ENCODE assay signal across 19 mouse cellular contexts in the genomic region with DNA sequence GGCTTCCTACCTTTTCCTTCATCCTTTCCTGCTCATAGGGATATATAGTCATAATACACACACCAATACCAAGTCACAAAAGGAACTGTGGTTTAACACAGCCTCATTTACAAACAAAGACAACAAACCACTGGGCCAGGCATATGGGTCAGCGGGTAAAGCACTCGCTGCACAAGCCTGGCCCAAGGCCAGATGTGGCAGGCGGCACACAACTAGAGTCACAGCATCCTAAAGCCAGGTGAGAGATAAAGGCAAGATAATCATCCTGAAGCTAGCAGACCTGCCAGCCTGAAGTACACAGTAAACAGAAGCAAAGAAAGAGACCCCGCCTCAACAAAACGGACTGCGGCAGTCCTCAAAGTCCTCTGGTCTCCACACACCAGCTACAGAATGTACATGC. TPM values are rescaled to one million over a fixed set of nuclear protein-coding genes. Genes with fewer than 3 reads are reported as not detected.
DNase-seq lines count a peak whose midpoint lies in the region; ATAC-seq and TF ChIP-seq lines count a peak whose summit lies in the region.
"Had no signal": no experiment of that assay in that cellular context is flagged by ENCODE, and none has a peak within 500 bp of the region (broad histone marks: within the 10 kb centered on the region; RNA-seq: fewer than 3 reads in every experiment).

No protein-coding gene starts in this region.

- DNase-seq in cerebellum, adult 2 months: peak; percentile 47 to 58
- DNase-seq in cerebellum, postnatal 4 days (ENCODE audit: low spot score in 2 of 2): no peak
- DNase-seq in limb, embryonic 10.5 days (ENCODE audit: low spot score): no peak
- no peak for DNase-seq in urinary bladder, adult 18-20 months (ENCODE audit: low spot score in 2 of 2)
- no peak for DNase-seq in kidney, postnatal 4 days
- DNase-seq: adrenal gland, postnatal 14 days; gastrocnemius, postnatal 14 days; kidney, adult 11 months; kidney, postnatal 14 days; right cerebral cortex, postnatal 4 days; thymus, postnatal 4 days had no signal

- no peak for TF ChIP-seq CTCF in cerebellum, adult 2 months (IDR thresholded peaks at IDR 0.05; ENCODE audit: borderline replicate concordance, insufficient read depth, low read depth, low read length)
- TF ChIP-seq CTCF in E14TG2a.4 (conservative IDR thresholded peaks at IDR 0.05; ENCODE audit: low read length): no peak

- H3K36me3 ChIP-seq in limb, embryonic 13.5 days: no peaks in the 10 kb centered on the region
- H3K36me3 ChIP-seq in limb, embryonic 10.5 days: peaks cover 8% of the 10 kb centered on the region; the same call in 1 of the 2 replicates
- peaks cover 33% of the 10 kb centered on the region for H3K36me3 ChIP-seq in E14TG2a.4 (ENCODE audit: insufficient read depth, low read length)
- H3K36me3 ChIP-seq in embryonic facial prominence, embryonic 15.5 days: no peaks in the 10 kb centered on the region
- H3K36me3 ChIP-seq: hindbrain, embryonic 15.5 days had no signal

- no peak for TF ChIP-seq POLR2A in cerebellum, adult 2 months (IDR thresholded peaks at IDR 0.05; ENCODE audit: borderline replicate concordance, insufficient read depth, low read length)

- H3K4me3 ChIP-seq in cerebellum, adult 2 months (replicated peaks; ENCODE audit: insufficient read depth, low read depth, low read length): no peak overlapping the region
- H3K4me3 ChIP-seq in limb, embryonic 13.5 days: no peak overlapping the region
- no peak overlapping the region for H3K4me3 ChIP-seq in limb, embryonic 10.5 days
- H3K4me3 ChIP-seq in E14TG2a.4 (replicated peaks; ENCODE audit: low read length): 0 out of 2 replicates have a peak overlapping the region, but pooled peaks have one; percentile 8
- H3K4me3 ChIP-seq in embryonic facial prominence, embryonic 15.5 days (replicated peaks): no peak overlapping the region
- H3K4me3 ChIP-seq: forebrain, embryonic 13.5 days; hindbrain, embryonic 15.5 days; left cerebral cortex, adult 2 months; neural tube, embryonic 12.5 days had no signal

- no peak for ATAC-seq in limb, embryonic 13.5 days (ENCODE audit: low FRiP score, low read depth)
- ATAC-seq in embryonic facial prominence, embryonic 15.5 days (ENCODE audit: insufficient number of reproducible peaks, low FRiP score, low TSS enrichment, low read depth): no peak
- ATAC-seq: forebrain, embryonic 13.5 days had no signal

- no peak overlapping the region for H3K9ac ChIP-seq in limb, embryonic 13.5 days
- H3K9ac ChIP-seq in embryonic facial prominence, embryonic 15.5 days: no peak overlapping the region
- H3K9ac ChIP-seq: forebrain, embryonic 13.5 days; hindbrain, embryonic 15.5 days; neural tube, embryonic 12.5 days had no signal

- 44% methylated on average over 6 of the region's 6 CpGs for WGBS in cerebellum, adult 2 months
- 79% methylated on average over 6 of the region's 6 CpGs for WGBS in limb, embryonic 13.5 days
- WGBS in limb, embryonic 10.5 days: 95% methylated on average over 6 of the region's 6 CpGs
- WGBS in embryonic facial prominence, embryonic 15.5 days: 72% methylated on average over 6 of the region's 6 CpGs

- H3K9me3 ChIP-seq in limb, embryonic 13.5 days: no peaks in the 10 kb centered on the region
- no peaks in the 10 kb centered on the region for H3K9me3 ChIP-seq in limb, embryonic 10.5 days (replicated peaks)
- peaks cover 3% of the 10 kb centered on the region; the same call in 1 of the 2 replicates for H3K9me3 ChIP-seq in E14TG2a.4 (ENCODE audit: low read length)
- no peaks in the 10 kb centered on the region for H3K9me3 ChIP-seq in embryonic facial prominence, embryonic 15.5 days (replicated peaks)
- H3K9me3 ChIP-seq: forebrain, embryonic 13.5 days; hindbrain, embryonic 15.5 days; neural tube, embryonic 12.5 days had no signal

- peak overlapping the region; percentile 20 for H3K27ac ChIP-seq in cerebellum, adult 2 months (ENCODE audit: insufficient read depth, low read length)
- 0 out of 2 replicates have a peak overlapping the region, but pooled peaks have one; percentile 3 for H3K27ac ChIP-seq in limb, embryonic 13.5 days
- H3K27ac ChIP-seq in limb, embryonic 10.5 days: no peak overlapping the region
- peak overlapping the region; percentile 61 for H3K27ac ChIP-seq in embryonic facial prominence, embryonic 15.5 days (replicated peaks)
- H3K27ac ChIP-seq: forebrain, embryonic 13.5 days; left cerebral cortex, adult 2 months; neural tube, embryonic 12.5 days had no signal

- H3K4me2 ChIP-seq in limb, embryonic 13.5 days (replicated peaks): no peak overlapping the region
- no peak overlapping the region for H3K4me2 ChIP-seq in embryonic facial prominence, embryonic 15.5 days (replicated peaks)
- H3K4me2 ChIP-seq: forebrain, embryonic 13.5 days; hindbrain, embryonic 15.5 days; neural tube, embryonic 12.5 days had no signal

- H3K27me3 ChIP-seq in cerebellum, adult 2 months (ENCODE audit: control insufficient read depth, insufficient read depth, low read length): no peaks in the 10 kb centered on the region
- H3K27me3 ChIP-seq in limb, embryonic 13.5 days: no peaks in the 10 kb centered on the region
- no peaks in the 10 kb centered on the region for H3K27me3 ChIP-seq in limb, embryonic 10.5 days (ENCODE audit: low read depth, poor library complexity, severe bottlenecking)
- no peaks in the 10 kb centered on the region for H3K27me3 ChIP-seq in E14TG2a.4 (ENCODE audit: insufficient read depth, low read length)
- H3K27me3 ChIP-seq in embryonic facial prominence, embryonic 15.5 days: no peaks in the 10 kb centered on the region
- H3K27me3 ChIP-seq: CH12.LX; forebrain, embryonic 13.5 days; hindbrain, embryonic 15.5 days; neural tube, embryonic 12.5 days had no signal

- H3K4me1 ChIP-seq in cerebellum, adult 2 months (ENCODE audit: control insufficient read depth, insufficient read depth, low read length): peaks cover 9% of the 10 kb centered on the region
- H3K4me1 ChIP-seq in limb, embryonic 13.5 days: peaks cover 15% of the 10 kb centered on the region
- no peaks in the 10 kb centered on the region for H3K4me1 ChIP-seq in limb, embryonic 10.5 days
- H3K4me1 ChIP-seq in E14TG2a.4 (replicated peaks; ENCODE audit: low read depth, low read length): peaks cover 75% of the 10 kb centered on the region
- H3K4me1 ChIP-seq in embryonic facial prominence, embryonic 15.5 days: peaks cover 14% of the 10 kb centered on the region
- H3K4me1 ChIP-seq: neural tube, embryonic 12.5 days had no signal

RNA-seq across cellular contexts. Expression of gene Macf1, which starts 40.6 kb away (rescaled TPM):
- polyA plus RNA-seq in cerebellum, adult 2 months (2012; rRNA removed): 193 and 201 TPM in 2 replicates
- 47.5 and 48.0 TPM in 2 replicates for polyA plus RNA-seq in limb, embryonic 13.5 days (2015; fragmentation: Nextera tagmentation; extraction: Ambion mirVana)
- 45.2 and 55.5 TPM in 2 replicates for polyA plus RNA-seq in limb, embryonic 10.5 days (2016; fragmentation: Nextera tagmentation; extraction: Ambion mirVana)
- polyA plus RNA-seq in embryonic facial prominence, embryonic 15.5 days (2015; fragmentation: Nextera tagmentation; extraction: Ambion mirVana): 42.5 and 47.1 TPM in 2 replicates

Comparison
In these comparisons a context has a peak if more than half of its experiments do, and no peak if none do; other contexts are left out.
1. DNase-seq: peak in cerebellum, adult 2 months (2 of 2); none in cerebellum, postnatal 4 days (0 of 2), limb, embryonic 10.5 days (single experiment), urinary bladder, adult 18-20 months (0 of 2) and kidney, postnatal 4 days (0 of 2).